Mouse (Mus musculus): Measurements from ENCODE around the gene Myh10.

- TF ChIP-seq CTCF (conservative IDR thresholded peaks at IDR 0.05; ENCODE audit: low read length) (no peak), POU5F1 (IDR thresholded peaks at IDR 0.05; ENCODE audit: borderline replicate concordance, low read length) (no peak), NANOG (IDR thresholded peaks at IDR 0.05; ENCODE audit: borderline replicate concordance, low read length) (0 out of 2 replicates have a peak, but pooled peaks have one; percentile 13)
These were observed 88.5 kb downstream of the Myh10 start for GRCm38 (mm10) chr11:68779735-68780465.

Data from E14TG2a.4 (cell line).